Mouse (Mus musculus) lung, postnatal 4 days (tissue): ENCODE results near the gene Timm23.
"Not testable (repeated sequence)": the region's sequence is repeated elsewhere in the genome, so short reads cannot be mapped to it uniquely, and the experiment has no call there.

Experiments used
- DNase-seq, 2 experiments: peaks; one replicate each; pipeline ENCODE4 v3.0.0; 2021

The Timm23 gene

GRCm38 (mm10) chr14:32164173-32165051 lies 37.3 kb downstream of the Timm23 start:
- no peak for DNase-seq

DNA sequence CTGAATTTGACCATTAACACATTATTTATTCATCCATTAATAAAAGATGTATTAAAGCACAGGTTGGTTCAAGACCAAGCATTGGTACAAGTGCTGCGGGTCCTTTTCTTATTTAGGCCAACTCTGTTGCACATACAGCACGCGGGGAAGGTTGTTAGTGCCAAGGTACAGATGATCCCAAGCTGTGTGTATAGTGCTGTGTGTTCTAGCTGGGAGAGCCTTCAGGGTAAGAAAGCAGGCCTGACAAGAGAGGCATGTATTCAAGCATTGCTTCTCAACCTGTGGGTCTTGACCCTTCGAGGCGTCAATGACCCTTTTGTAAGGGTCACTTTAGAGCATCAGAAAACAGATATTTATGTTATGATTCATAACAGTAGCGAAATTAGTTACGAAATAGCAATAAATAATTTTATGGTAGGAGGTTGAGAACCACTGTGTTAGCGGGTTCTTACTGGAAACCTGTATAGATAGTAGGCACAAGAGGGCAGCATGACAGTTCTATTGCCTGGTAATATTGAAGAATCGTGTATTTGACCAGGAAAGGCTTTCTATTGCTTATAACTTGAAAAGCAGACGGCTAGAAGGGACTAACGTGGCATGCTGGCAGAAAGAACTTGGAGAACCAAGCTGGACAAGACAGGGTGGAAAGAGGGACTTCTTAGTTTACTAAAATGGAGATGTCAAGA lies 38.4 kb downstream of the Timm23 start:
- DNase-seq, result no peak

DNA sequence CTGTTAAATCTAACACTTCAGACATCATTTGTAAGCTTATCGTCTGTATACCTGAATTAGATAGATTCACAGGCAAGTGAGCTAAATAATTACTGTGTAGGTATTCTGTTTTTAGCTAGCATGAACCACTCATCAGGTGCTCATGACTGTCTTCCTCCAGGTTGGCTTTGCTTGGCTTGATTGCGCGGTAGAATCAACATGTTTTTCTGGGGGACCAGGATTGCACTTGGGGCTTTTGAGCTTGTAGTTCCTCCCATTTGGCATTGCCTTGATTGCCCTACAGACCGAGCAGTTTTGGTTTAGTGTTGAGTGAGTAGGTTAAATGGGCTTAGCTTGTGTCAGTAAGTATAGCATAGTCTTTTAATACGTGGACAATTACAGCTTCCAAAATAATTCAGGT lies 39.5 kb downstream of the Timm23 start:
- DNase-seq, result no peak

DNA sequence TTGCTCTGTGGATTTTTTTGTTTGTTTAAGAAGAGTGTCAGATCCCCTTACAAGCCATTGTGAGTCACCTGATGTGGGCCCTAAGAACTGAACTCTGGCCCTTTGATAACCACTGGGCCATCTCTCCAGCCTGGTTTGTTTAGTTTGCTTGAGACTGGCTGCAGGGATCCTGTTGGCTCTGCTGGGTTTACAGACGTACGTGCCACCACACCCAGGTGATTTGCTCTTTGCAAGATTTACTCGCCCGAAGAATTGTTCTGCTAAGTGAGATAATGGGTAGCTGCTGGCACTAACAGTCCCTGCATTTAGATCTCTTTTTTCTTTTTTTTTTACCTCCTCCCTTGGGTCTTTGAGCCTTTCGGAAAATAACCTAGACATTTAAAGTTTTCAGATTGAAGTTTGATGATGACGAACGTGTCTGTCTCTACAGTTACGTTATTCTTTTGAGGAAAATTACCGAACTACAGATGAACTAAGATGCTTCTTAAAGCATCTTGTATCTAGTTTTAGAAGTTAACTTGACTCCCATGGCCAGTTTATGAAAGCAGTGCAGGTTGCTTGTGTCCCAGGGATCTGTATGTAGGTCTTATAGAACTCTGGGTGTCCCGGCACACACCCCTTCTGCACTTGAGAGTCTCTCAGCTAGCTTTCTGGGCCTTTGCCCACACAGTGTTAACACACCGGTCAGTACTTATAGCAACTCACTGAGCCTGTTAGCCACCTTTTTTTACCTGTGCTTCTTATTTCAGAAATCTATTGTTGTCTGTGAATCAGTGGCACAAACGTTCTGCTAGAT lies 40.4 kb downstream of the Timm23 start:
- no peak for DNase-seq

GRCm38 (mm10) chr14:32160563-32160962 lies 41.1 kb downstream of the Timm23 start:
- DNase-seq, result no peak

DNA sequence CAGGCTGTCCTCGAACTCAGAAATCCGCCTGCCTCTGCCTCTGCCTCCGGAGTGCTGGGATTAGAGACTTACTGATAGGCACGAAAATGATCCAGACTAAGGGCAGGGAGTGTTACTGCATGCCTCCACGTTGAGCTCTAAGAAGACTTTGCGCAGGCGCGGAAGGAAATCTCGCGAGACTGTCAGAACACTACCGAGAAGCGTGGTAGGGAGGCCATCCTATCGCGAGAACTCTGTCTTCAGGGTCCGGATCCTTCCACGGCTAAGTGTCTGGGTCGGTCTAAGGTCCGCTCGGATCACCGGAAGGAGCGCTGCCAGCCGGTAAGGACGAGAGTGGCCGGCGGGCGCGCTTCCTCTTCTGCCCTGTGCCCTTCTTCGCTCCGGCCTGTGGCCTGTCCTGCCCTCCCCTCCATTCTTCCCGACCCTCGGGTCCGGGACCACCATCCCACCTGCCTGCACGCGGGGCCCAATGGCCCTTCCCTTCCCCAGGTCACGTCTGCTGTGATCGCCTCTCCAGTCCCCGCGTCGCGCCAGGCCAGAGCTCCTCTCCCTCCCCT lies 41.9 kb downstream of the Timm23 start, which contains the start of gene Ncoa4:
Gene Ncoa4 (plus strand): TSS at position 176 of the 557 bp plus-strand sequence.
- DNase-seq, result peak; percentile 98 to 99

DNA sequence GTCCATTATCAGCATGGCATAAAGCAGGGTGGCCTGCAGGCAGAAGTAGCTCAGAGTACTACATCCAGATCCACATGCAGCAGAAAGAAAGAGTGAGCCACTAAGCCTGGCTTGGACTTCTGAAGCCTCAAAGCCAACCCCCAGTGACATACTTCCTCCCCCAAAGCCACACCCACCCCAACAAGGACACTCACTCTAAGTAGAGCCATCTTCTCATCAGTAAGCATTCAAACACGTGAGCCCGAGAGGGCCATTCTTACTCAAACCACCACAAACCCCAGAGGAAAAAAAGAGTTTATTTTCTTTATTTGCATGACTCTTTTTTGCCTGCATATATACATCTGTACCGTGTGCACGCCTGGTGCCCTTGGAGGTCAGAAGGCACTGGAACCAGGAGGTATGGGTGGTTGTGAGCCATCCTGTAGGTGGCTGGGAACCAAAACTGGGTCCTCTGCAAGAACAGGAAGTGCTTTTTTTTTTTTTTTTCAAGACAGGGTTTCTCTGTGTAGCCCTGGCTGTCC lies 42.5 kb downstream of the Timm23 start:
- DNase-seq, result peak in 1 of 2 experiments; percentile 21

DNA sequence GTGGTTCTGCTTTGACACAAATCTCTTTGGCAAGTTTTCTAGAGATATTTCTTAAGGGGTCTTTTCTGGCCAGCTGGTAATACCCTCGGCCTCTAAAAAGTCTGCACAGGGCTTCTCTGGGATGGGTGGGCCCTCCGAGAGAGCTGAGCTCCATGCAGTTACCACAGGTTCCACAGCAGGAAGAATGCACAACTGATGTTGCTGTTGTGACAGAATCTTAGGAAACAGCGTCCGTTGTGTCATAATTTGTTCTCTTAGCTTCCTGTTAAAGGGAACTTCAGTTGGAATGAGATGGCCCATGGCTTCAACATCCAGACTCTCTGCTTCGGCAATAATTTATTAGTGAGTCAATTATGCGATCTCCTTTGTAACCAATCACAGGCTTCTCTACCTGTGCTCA lies 46.9 kb downstream of the Timm23 start:
- DNase-seq, result no peak

DNA sequence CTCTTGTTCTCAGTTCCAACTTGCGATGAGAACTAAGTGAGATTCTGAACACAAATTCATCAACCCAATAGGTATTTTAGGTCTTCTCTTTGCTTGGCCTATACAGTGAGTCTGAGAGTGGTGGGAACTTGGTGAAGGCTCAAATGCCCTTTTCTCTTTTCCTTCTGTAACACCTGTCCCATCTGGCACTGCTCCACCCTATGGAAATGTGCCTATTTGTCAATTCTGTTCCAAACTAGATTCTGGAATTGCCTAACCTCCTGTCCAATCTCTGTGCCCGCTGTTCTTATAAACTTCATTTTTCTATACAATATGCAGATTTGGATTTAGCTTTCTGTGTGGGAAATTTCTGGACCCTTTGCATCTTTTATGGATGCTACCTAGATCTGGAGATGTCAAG lies 48.5 kb downstream of the Timm23 start:
- no peak for DNase-seq

GRCm38 (mm10) chr14:32152243-32152965 lies 49.3 kb downstream of the Timm23 start:
- DNase-seq, result no peak

DNA sequence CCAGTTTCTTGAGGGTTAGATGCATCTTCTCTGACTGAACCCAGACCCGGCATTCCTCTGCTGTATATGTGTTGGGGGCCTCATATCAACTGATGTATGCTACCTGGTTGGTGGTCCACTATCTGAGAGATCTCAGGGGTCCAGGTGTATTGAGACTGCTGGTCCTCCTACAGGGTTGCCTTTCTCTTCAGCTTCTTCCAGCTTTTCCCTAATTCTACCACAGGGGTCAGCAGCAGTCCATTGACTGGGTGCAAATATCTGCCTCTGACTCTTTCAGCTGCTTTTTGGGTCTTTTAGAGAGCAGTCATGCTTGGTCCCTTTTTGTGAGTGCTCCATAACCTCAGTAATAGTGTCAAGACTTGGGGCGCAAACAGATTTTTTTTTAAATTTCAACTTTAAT lies 50.8 kb downstream of the Timm23 start:
- DNase-seq, result no peak

- DNase-seq, result no peak
Observed at GRCm38 (mm10) chr14:32146578-32146977, 55.1 kb downstream of the Timm23 start.

DNA sequence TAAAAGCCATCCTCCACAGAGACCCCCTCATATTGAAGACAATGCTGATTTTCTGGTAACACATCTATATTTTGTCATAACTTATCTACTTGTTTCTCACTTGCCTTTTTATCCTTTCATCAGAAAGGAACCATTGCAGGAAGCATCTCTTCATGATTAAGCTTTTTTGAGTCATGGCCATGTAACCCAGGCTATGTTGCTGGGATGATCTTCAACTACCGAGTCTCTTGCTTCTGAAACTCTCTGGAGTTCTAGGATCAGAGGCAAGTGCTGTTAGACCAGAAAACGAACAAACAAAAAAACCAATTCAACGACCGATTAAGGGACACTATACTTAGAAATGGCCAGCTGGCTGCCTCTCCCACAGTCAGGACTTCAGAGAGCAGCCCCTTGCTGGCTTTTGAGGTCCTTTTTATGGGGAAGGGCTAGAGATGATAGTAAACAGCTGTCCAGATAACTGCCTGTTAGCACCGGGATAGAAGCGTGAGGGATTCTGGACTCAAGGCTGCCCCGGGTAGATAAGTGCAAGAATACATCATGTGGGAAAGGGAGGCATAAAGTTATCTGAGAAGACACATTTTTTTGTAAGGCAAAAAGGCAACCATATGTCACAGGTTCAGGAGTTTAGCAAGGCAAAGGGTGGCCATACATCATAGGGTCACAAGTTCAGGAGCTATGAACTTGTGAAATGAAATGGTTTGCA lies 55.7 kb downstream of the Timm23 start:
- no peak for DNase-seq

- DNase-seq, result no peak
Observed at GRCm38 (mm10) chr14:32145401-32145800, 56.3 kb downstream of the Timm23 start.

DNA sequence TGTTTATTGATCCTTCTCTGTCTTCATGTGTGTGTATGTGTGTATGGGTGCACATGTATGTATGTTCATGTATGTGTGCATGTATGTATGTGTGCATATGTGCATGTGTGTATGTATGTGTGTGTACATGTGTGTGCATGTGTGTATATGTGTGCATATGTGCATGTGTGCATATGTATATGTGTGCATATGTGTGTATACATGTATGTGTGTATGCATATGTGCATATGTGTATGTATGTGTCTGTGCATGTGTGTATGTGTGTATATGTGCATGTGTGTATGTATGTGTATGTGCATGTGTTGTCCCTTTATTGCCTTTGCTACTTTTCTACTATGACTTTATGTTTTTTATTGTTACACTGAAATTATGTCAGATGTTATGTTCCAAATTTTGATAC lies 57.0 kb downstream of the Timm23 start:
- DNase-seq, result no peak

DNA sequence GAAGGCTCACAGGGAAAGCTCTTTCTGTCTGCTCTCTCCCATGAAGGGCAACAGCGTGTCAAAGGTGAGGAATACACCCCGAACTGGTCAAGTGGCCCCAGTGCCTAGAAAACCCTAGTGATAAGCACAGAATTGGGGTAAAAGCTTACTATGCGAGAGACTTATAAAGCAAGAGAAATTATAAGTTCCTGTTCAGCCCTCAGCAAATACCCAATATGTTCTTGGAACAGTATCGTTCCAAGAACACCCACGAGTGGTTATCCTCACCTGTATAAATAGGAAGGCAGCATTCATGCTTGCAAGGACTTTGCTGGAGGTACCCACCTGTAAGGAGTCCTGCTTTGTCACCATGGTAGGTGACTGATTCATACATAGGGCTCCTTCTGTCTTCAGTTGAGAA lies 60.0 kb downstream of the Timm23 start, which contains the start of gene Msmb:
Gene Msmb (plus strand): TSS at position 301 of the 400 bp plus-strand sequence.
- no peak for DNase-seq

DNA sequence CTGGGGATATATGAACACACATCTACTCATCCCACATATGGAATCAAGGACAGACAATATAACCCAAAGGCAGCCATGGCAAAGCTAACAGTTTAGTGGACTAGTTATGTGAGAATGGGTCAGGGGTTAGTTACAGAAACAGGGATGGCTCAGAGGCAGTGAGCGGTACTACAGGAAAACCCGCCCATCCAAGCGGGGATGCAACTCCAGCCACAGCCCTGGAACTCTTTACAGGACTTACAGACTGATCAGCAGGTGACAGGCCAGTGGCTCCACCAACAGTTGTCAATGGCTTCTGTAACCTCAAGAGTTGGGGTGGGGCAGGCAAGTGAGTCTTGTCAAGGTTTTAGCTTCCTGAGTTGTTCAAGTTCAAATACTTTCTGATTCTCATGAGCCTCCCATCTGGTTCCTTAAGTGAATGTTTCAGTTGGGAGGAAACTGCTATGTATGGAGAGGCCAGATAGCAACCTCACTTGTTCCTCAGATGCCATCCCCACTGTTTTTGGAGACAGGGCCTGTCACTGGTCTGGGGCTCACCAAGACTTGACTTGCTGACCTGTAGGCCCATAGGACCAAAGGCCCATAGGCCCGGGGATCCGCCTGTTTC lies 61.2 kb downstream of the Timm23 start:
- DNase-seq, result no peak

GRCm38 (mm10) chr14:32136467-32136866 lies 65.2 kb downstream of the Timm23 start:
- not testable (repeated sequence) for DNase-seq

GRCm38 (mm10) chr14:32134293-32134692 lies 67.4 kb downstream of the Timm23 start:
- DNase-seq, result no peak

- no peak for DNase-seq
Observed at GRCm38 (mm10) chr14:32131836-32132235, 69.9 kb downstream of the Timm23 start.
